Mouse (Mus musculus): ENCODE data around the gene 9130230L23Rik.

Gene 9130230L23Rik

GRCm38 (mm10) chr5:65955343-65956143 is 48.5 kb downstream of the 9130230L23Rik start:
- peak; percentile 95 for DNase-seq (ENCODE audit: low read depth, low spot score)

GRCm38 (mm10) chr5:65954130-65955080 is 49.7 kb downstream of the 9130230L23Rik start:
- DNase-seq (ENCODE audit: low read depth, low spot score), result no peak

- DNase-seq (ENCODE audit: low read depth, low spot score), result peak; percentile 89
These were observed 52.6 kb downstream of the 9130230L23Rik start for GRCm38 (mm10) chr5:65951513-65951909.

- peak; percentile 85 for DNase-seq (ENCODE audit: low read depth, low spot score)
These were observed 53.2 kb downstream of the 9130230L23Rik start for GRCm38 (mm10) chr5:65950679-65951512.

GRCm38 (mm10) chr5:65950236-65950635 is 53.8 kb downstream of the 9130230L23Rik start:
- DNase-seq (ENCODE audit: low read depth, low spot score), result peak; percentile 58

- DNase-seq (ENCODE audit: low read depth, low spot score), result no peak
These were observed 54.3 kb downstream of the 9130230L23Rik start for GRCm38 (mm10) chr5:65949822-65950221.

GRCm38 (mm10) chr5:65941145-65941544 is 62.9 kb downstream of the 9130230L23Rik start:
- DNase-seq (ENCODE audit: low read depth, low spot score), result no peak

GRCm38 (mm10) chr5:65937998-65938715 is 65.9 kb downstream of the 9130230L23Rik start:
- DNase-seq (ENCODE audit: low read depth, low spot score), result peak; percentile 91

GRCm38 (mm10) chr5:65937011-65937726 is 66.9 kb downstream of the 9130230L23Rik start:
- DNase-seq (ENCODE audit: low read depth, low spot score), result no peak

GRCm38 (mm10) chr5:65934783-65935182 is 69.3 kb downstream of the 9130230L23Rik start, which contains the start of gene Chrna9:
Chrna9 (plus strand) TSS chr5:65934921.
- no peak for DNase-seq (ENCODE audit: low read depth, low spot score)

- no peak for DNase-seq (ENCODE audit: low read depth, low spot score)
These were observed 70.3 kb downstream of the 9130230L23Rik start for GRCm38 (mm10) chr5:65933764-65934163.

GRCm38 (mm10) chr5:65933258-65933657 is 70.8 kb downstream of the 9130230L23Rik start:
- no peak for DNase-seq (ENCODE audit: low read depth, low spot score)

- DNase-seq (ENCODE audit: low read depth, low spot score), result no peak
These were observed 73.9 kb downstream of the 9130230L23Rik start for GRCm38 (mm10) chr5:65930171-65930570.

All from R1 (cell line).